In the genomic region with DNA sequence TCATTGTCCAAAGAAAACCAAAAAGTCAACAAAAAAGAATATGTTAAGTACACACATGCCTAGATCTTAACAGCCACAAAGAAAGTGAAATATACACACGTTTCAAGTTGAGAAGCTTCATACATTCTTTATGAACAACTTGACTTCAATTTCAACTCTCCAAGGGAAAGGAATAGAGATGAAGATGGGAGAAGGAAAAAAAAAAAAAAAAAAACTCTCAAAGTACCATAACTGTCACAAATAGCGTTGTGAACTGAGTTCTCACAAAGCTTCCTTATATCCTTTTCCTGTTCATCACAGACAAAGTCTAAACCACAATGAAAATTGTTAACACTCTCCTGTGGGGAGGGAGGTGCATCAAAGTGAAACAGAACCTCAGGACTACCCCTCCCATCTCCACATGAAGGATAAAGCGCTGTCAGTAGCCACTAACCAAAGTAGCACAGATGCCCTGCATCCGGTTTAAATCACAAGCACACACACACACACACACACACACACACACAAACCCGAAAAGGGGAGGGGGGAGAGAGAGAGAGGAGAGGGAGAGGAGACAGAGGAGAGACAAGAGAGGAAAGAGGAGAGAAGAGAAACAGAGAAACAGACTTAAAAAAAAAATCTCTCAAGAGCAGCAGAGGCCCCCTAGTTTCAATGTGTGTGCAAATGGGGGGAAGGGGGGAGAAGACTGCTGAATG, we compare ENCODE assay signal across 8 mouse cellular contexts. TPM values are rescaled to one million over a fixed set of nuclear protein-coding genes. Genes with fewer than 3 reads are reported as not detected.
A peak's percentile ranks its signal among the peaks of the same experiment; 100 is the strongest.
DNase-seq lines count a peak whose midpoint lies in the region; ATAC-seq and TF ChIP-seq lines count a peak whose summit lies in the region.

No protein-coding gene starts in this region.

- H3K36me3 ChIP-seq in forebrain, embryonic 15.5 days, result no peaks in the 10 kb centered on the region
- H3K36me3 ChIP-seq in intestine, embryonic 14.5 days (ENCODE audit: control insufficient read depth, insufficient read depth, low read length), result no peaks in the 10 kb centered on the region
- H3K36me3 ChIP-seq in liver, embryonic 14.5 days (replicated peaks; ENCODE audit: control insufficient read depth, insufficient read depth, low read depth), result no peaks in the 10 kb centered on the region

- H3K4me1 ChIP-seq in forebrain, embryonic 15.5 days, result peaks cover 22% of the 10 kb centered on the region
- no peaks in the 10 kb centered on the region for H3K4me1 ChIP-seq in intestine, embryonic 14.5 days (replicated peaks; ENCODE audit: control insufficient read depth, insufficient read depth, low read length)
- peaks cover 2 to 5% of the 10 kb centered on the region in 2 experiments; a peak in 3 of 4 replicates for H3K4me1 ChIP-seq in liver, embryonic 14.5 days (replicated peaks; ENCODE audit: control insufficient read depth in 2 of 2, insufficient read depth in 2 of 2, low read length in 1 of 2)

- H3K27ac ChIP-seq in forebrain, embryonic 15.5 days (replicated peaks), result peak overlapping the region; percentile 100
- H3K27ac ChIP-seq in intestine, embryonic 14.5 days (ENCODE audit: low read depth), result peak overlapping the region; percentile 100
- H3K27ac ChIP-seq in liver, embryonic 14.5 days, result no peak overlapping the region

- peak overlapping the region; percentile 84 for H3K4me3 ChIP-seq in forebrain, embryonic 15.5 days
- peak overlapping the region; percentile 83 for H3K4me3 ChIP-seq in intestine, embryonic 14.5 days (ENCODE audit: low read depth, low read length)
- peak overlapping the region; percentile 96 to 97 for H3K4me3 ChIP-seq in liver, embryonic 14.5 days (ENCODE audit: insufficient read depth in 1 of 2, low read depth in 2 of 2, low read length in 2 of 2)

- no peak for ATAC-seq in forebrain, embryonic 15.5 days (replicated peaks)
- ATAC-seq in intestine, embryonic 14.5 days (replicated peaks; ENCODE audit: low FRiP score, low TSS enrichment, low read depth), result no peak
- ATAC-seq in liver, embryonic 14.5 days (ENCODE audit: insufficient read depth), result no peak

- 2% methylated on average over 5 of the region's 5 CpGs for WGBS in forebrain, embryonic 15.5 days
- WGBS in intestine, embryonic 14.5 days, result 0% methylated on average over 5 of the region's 5 CpGs
- WGBS in liver, embryonic 14.5 days (ENCODE audit: insufficient replicate concordance), result 2% methylated on average over 5 of the region's 5 CpGs

- H3K9ac ChIP-seq in forebrain, embryonic 15.5 days (replicated peaks), result peak overlapping the region; percentile 91
- peak overlapping the region; percentile 93 for H3K9ac ChIP-seq in intestine, embryonic 14.5 days (ENCODE audit: low read length)
- H3K9ac ChIP-seq in liver, embryonic 14.5 days (replicated peaks), result peak overlapping the region; percentile 91

- peak; percentile 90 for DNase-seq in heart, adult 11 months
- no peak for DNase-seq in heart, postnatal 25 days (ENCODE audit: low spot score)
- DNase-seq in c-Kit-negative CD71-positive TER-119-positive erythroid progenitor cells, embryonic 14.5 days (ENCODE audit: low read depth, low spot score), result peak; percentile 11
- DNase-seq in intestine, embryonic 14.5 days (ENCODE audit: low spot score), result peak; percentile 70
- DNase-seq in liver, embryonic 14.5 days (ENCODE audit: low read depth in 3 of 3, low spot score in 3 of 3), result peak in 2 of 3 experiments; percentile 30 to 36
- peak; percentile 66 for DNase-seq in neural tube, embryonic 10.5 days (ENCODE audit: extremely low spot score, low spot score)
- DNase-seq in thymus, postnatal 14 days, result peak; percentile 74

- H3K27me3 ChIP-seq in forebrain, embryonic 15.5 days, result no peaks in the 10 kb centered on the region
- H3K27me3 ChIP-seq in intestine, embryonic 14.5 days (replicated peaks; ENCODE audit: control insufficient read depth, insufficient read depth, low read length), result no peaks in the 10 kb centered on the region
- no peaks in the 10 kb centered on the region for H3K27me3 ChIP-seq in liver, embryonic 14.5 days (ENCODE audit: control insufficient read depth, insufficient read depth, low read length)

- no peak for TF ChIP-seq CTCF in liver, embryonic 14.5 days (IDR thresholded peaks at IDR 0.05; ENCODE audit: low read depth)

- peak overlapping the region; percentile 54 for H3K4me2 ChIP-seq in forebrain, embryonic 15.5 days (replicated peaks)
- H3K4me2 ChIP-seq in intestine, embryonic 14.5 days (ENCODE audit: low read length), result peak overlapping the region; percentile 63
- peak overlapping the region; percentile 91 for H3K4me2 ChIP-seq in liver, embryonic 14.5 days (ENCODE audit: low read depth)

- intact Hi-C loops in heart, postnatal 25 days (cut with DNase I), result no loop called here

- no peaks in the 10 kb centered on the region for H3K9me3 ChIP-seq in forebrain, embryonic 15.5 days
- H3K9me3 ChIP-seq in intestine, embryonic 14.5 days (ENCODE audit: control insufficient read depth, low read length), result no peaks in the 10 kb centered on the region
- no peaks in the 10 kb centered on the region for H3K9me3 ChIP-seq in liver, embryonic 14.5 days (ENCODE audit: control insufficient read depth, low read length)

- no peak for TF ChIP-seq EP300 in liver, embryonic 14.5 days (IDR thresholded peaks at IDR 0.05; ENCODE audit: low read depth)

RNA-seq across cellular contexts. Expression of a gene that starts 1.2 kb away (rescaled TPM):
- total RNA-seq in heart, postnatal 25 days (2021), result 1 to 10 TPM; 4.1 to 6.7 TPM
- 38.5 and 40.3 TPM in 2 replicates for polyA plus RNA-seq in forebrain, embryonic 15.5 days (2015; fragmentation: Nextera tagmentation; extraction: Ambion mirVana)
- 12.0 and 13.6 TPM in 2 replicates for polyA plus RNA-seq in intestine, embryonic 14.5 days (2014; fragmentation: Nextera tagmentation; extraction: Ambion mirVana)
- 0.60 and 0.78 TPM in 2 replicates for polyA plus RNA-seq in liver, embryonic 14.5 days (2012; rRNA removed)
- polyA plus RNA-seq in liver, embryonic 14.5 days (2014; fragmentation: Nextera tagmentation; extraction: Ambion mirVana), result 0.99 and 1.5 TPM in 2 replicates
